Mouse (Mus musculus) kidney, embryonic 14.5 days (tissue): ENCODE measurements around the gene Cgref1. TPM values are rescaled to one million over a fixed set of nuclear protein-coding genes. Genes with fewer than 3 reads are reported as not detected.

Experiments used
- ATAC-seq: fragments of 200-750 bp; cut with Nextera tagmentation; 2 replicates; pipeline ENCODE4 v1.8.0; 2017; ENCODE audit warnings: moderate number of reproducible peaks, mild to moderate bottlenecking, moderate TSS enrichment, moderate library complexity; ENCODE audit not compliant: low FRiP score, low TSS enrichment
- H3K27ac ChIP-seq: fragments of 300-500 bp; sonication (generic); 2 replicates; pipeline ENCODE4 v1.5.1; 2014; ENCODE audit warnings: low read depth, mild to moderate bottlenecking, low read length, moderate library complexity, mixed read lengths
- H3K27me3 ChIP-seq: fragments of 300-500 bp; sonication (generic); 2 replicates; pipeline ENCODE4 v1.6.1; 2014; ENCODE audit warnings: mild to moderate bottlenecking, low read length; ENCODE audit not compliant: control insufficient read depth, insufficient read depth
- H3K36me3 ChIP-seq: fragments of 300-500 bp; sonication (generic); 2 replicates; pipeline ENCODE4 v1.6.1; 2014; ENCODE audit warnings: low read length, mixed read lengths; ENCODE audit not compliant: control insufficient read depth, insufficient read depth
- H3K4me1 ChIP-seq: fragments of 300-500 bp; sonication (generic); 2 replicates; pipeline ENCODE4 v1.6.1; 2014; ENCODE audit warnings: low read length, mixed read lengths; ENCODE audit not compliant: control insufficient read depth, insufficient read depth
- H3K4me2 ChIP-seq: fragments of 300-500 bp; sonication (generic); replicated peaks from 2 replicates; pipeline ENCODE4 v1.6.1; 2014; ENCODE audit warnings: low read depth, mild to moderate bottlenecking, low read length
- H3K4me3 ChIP-seq: fragments of 300-500 bp; sonication (generic); 2 replicates; pipeline ENCODE4 v1.5.1; 2014; ENCODE audit warnings: mild to moderate bottlenecking, low read length
- H3K9ac ChIP-seq: fragments of 300-500 bp; sonication (generic); 2 replicates; pipeline ENCODE4 v1.6.1; 2014; ENCODE audit warnings: low read depth, mild to moderate bottlenecking, low read length, moderate library complexity
- H3K9me3 ChIP-seq: fragments of 300-500 bp; sonication (generic); 2 replicates; pipeline ENCODE4 v1.6.1; 2016; ENCODE audit warnings: low read length; ENCODE audit not compliant: control insufficient read depth
- WGBS: fragments of 180-500 bp; shearing (Covaris S2); extraction: QIAGEN DNeasy Blood & Tissue Kit; methylation state at CpG from one replicate; pipeline ENCODE4 v1.1.7; 2014; 5-methylcytosine and 5-hydroxymethylcytosine counted together
- polyA plus RNA-seq: library from polyadenylated mRNA; unstranded; fragments of >200 nt; fragmentation: Nextera tagmentation; extraction: Ambion mirVana; gene quantifications from 2 replicates; pipeline ENCODE4 v1.2.1, GENCODE M21; 2014

Cgref1 gene
- polyA plus RNA-seq, 1 experiment from 2014 or later: 10.4 TPM

DNA sequence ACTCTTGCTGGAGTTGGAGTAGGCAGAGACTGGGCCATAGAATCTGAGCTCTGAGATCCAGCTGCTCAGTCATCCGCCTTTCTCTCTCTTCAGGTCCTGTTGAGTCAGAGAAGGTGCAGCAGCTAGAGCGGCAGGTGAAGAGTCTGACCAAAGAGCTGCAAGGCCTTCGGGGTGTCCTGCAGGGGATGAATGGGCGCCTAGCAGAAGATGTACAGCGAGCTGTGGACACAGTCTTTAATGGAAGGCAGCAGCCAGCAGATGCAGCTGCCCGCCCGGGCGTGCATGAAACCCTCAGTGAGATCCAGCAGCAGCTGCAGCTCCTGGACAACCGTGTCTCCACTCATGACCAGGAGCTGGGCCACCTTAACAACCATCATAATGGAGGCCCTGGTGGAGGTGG lies 28.6 kb downstream of the Cgref1 start:
- Histone ChIP-seq H3K36me3 (peaks cover 45% of the 10 kb centered on the region), H3K4me2 (no peak overlapping the region), H3K9me3 (no peaks in the 10 kb centered on the region), H3K27me3 (no peaks in the 10 kb centered on the region), H3K9ac (peak overlapping the region; percentile 12; the same call in 1 of the 2 replicates), H3K4me1 (peaks cover 36% of the 10 kb centered on the region), H3K4me3 (no peak overlapping the region), H3K27ac (no peak overlapping the region)
- WGBS: 94% methylated on average over 9 of the region's 9 CpGs
- no peak for ATAC-seq

DNA sequence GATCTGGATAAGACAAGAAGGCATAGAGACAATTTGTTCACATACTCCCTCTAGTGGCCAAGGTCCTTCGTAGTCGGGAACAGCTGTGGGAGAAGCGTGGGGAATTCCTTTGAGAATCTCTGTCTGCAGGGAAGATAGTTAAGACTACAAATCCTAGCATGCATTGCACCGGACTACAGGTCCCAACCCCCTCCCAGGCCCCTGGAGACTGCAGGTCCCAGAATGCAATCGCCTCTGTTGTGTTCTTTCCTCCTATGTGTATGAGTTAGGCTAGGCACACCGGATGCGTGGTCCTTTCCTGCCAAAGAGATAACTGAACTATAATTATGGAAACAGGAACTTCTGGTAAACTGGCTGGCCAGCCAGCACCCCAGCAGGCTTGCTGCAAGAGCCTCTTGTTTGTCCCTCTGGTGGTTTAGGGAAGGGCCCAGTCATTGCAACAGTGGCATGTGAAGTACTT lies 29.4 kb downstream of the Cgref1 start:
- Histone ChIP-seq H3K9me3 (no peaks in the 10 kb centered on the region), H3K36me3 (peaks cover 44% of the 10 kb centered on the region), H3K4me3 (peak overlapping the region; percentile 60), H3K4me1 (peaks cover 41% of the 10 kb centered on the region), H3K27ac (0 out of 2 replicates have a peak overlapping the region, but pooled peaks have one; percentile 38), H3K4me2 (peak overlapping the region; percentile 61), H3K27me3 (no peaks in the 10 kb centered on the region), H3K9ac (0 out of 2 replicates have a peak overlapping the region, but pooled peaks have one; percentile 74)
- WGBS: 11% methylated on average over 7 of the region's 7 CpGs
- ATAC-seq: peak; percentile 58

DNA sequence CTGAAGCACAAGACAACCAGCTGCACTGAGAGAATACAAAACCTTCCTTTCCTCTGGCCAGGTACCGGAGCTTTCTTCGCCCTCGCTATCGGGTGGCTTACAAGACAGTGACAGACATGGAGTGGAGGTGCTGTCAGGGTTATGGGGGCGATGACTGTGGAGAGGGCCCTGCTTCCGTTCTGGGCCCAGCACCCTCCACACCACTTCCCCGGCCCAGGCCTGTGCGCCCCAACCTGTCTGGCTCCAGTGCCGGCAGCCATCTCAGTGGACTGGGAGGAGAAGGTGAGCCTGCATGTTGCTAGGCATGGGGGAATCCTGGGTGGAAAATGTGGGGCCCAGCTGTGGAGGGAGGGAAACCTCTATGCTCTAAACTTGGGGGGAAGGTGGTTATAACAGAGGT lies 29.9 kb downstream of the Cgref1 start:
- H3K36me3 ChIP-seq: peaks cover 39% of the 10 kb centered on the region
- H3K4me2 ChIP-seq: peak overlapping the region; percentile 61
- peak; percentile 4; the same call in 1 of the 2 replicates for ATAC-seq
- no peaks in the 10 kb centered on the region for H3K27me3 ChIP-seq
- H3K4me1 ChIP-seq: peaks cover 47% of the 10 kb centered on the region
- H3K27ac ChIP-seq: peak overlapping the region; percentile 96; the same call in 1 of the 2 replicates
- peak overlapping the region; percentile 74 for H3K9ac ChIP-seq
- WGBS: 44% methylated on average over 9 of the region's 9 CpGs
- peak overlapping the region; percentile 60 for H3K4me3 ChIP-seq
- H3K9me3 ChIP-seq: no peaks in the 10 kb centered on the region

DNA sequence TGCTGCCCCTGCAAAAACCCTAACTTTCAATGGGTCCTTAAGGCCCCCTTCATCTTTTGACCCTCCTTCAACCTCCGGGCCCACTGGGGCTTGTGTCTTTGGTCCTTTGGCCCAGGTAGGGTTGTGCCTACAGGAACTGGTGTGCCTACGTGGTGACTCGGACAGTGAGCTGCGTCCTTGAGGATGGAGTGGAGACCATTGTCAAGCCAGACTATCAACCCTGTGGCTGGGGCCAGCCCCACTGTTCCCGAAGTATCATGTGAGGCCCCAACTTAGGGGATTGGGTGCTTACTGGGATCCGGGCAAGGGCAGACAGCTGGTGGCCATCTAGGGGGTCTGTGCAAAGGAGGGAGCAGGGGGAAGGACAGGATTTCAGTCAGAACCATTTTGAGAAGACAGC lies 30.5 kb downstream of the Cgref1 start:
- Histone ChIP-seq H3K4me1 (peaks cover 50% of the 10 kb centered on the region), H3K27me3 (no peaks in the 10 kb centered on the region), H3K27ac (peak overlapping the region; percentile 96; the same call in 1 of the 2 replicates), H3K36me3 (peaks cover 33% of the 10 kb centered on the region), H3K9ac (peak overlapping the region; percentile 74), H3K4me2 (peak overlapping the region; percentile 61), H3K9me3 (no peaks in the 10 kb centered on the region), H3K4me3 (peak overlapping the region; percentile 60)
- no peak for ATAC-seq
- 59% methylated on average over 6 of the region's 6 CpGs for WGBS

DNA sequence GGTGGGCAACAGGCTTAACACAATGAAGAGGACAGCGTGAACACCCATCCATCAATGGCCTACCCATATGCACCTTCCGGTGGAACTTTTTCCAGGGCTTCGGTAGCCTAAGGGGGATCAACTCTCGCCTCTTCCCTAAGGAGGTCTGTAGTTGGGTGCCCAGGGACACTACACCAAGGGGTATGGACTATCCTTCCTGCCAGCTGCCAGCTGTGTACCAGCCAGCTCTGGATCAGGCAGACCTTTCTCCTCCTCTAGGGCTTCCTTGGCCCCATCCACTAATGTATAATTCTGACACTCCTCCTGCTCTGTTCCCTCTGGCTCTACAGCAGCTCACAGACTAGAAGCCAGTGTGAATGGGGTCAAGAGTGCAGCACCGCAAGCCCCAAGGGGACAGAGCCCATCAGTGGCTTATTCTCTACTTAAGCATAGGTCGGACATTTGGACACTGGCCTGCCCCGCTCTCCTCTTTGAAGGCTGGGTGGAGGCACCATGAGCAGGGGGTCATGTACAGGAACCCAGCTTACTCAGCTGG lies 31.2 kb downstream of the Cgref1 start:
- Histone ChIP-seq H3K27me3 (no peaks in the 10 kb centered on the region), H3K4me1 (peaks cover 54% of the 10 kb centered on the region), H3K9ac (peak overlapping the region; percentile 74), H3K4me3 (peak overlapping the region; percentile 60), H3K36me3 (peaks cover 26% of the 10 kb centered on the region), H3K27ac (peak overlapping the region; percentile 96), H3K9me3 (no peaks in the 10 kb centered on the region), H3K4me2 (peak overlapping the region; percentile 61)
- ATAC-seq: no peak
- WGBS: 42% methylated on average over 7 of the region's 7 CpGs

DNA sequence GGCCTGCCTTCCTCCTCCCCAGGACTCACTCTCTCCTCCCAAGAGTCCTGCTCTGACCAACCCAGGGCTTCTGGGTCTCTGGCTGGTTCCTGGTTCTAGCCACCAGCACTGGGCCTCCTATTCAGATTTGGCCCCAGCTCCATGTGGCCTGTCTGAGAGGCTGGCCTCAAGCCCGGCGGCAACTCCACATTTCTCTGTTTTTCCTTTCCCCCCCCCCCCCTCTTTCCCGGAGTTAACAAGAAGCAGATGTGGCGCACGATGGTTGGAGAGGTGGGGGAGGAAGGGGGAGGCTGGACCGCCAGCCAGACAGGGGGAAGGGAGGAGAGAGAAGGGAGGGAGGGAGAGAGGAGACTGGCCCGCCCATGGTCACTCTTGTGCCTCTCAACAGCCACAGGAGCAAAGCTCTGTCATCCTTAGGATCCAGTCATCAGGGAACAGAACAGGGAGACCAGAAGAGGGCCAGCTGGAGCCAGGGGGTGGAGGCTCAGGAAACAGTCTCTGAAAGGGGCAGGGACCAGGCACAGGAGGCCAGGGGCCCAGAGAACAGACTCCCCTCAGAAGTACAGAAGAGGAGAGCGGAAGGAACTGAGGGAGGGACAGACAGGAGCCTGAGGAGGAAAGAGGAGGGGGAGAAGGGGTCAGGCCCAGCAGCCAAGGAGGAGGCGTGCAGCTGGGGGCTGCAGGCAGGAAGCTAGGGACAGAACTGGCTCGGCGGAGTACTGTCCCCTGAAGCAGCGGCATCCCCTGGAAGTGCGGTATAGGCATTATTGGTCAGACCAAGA lies 32.1 kb downstream of the Cgref1 start, which contains the start of gene Emilin1:
Emilin1 (plus strand) TSS at position 343 of the 782 bp plus-strand sequence.
- Histone ChIP-seq H3K4me2 (peak within 1 kb of the TSS; percentile 61), H3K27me3 (no peaks in the 10 kb centered on the region), H3K9ac (peak within 1 kb of the TSS; percentile 74), H3K36me3 (peaks cover 18% of the 10 kb centered on the region), H3K4me1 (peaks cover 63% of the 10 kb centered on the region), H3K4me3 (peak within 1 kb of the TSS; percentile 60), H3K27ac (peak within 1 kb of the TSS; percentile 96), H3K9me3 (no peaks in the 10 kb centered on the region)
- WGBS: 11% methylated on average over 11 of the region's 13 CpGs
- ATAC-seq: peak; percentile 75

DNA sequence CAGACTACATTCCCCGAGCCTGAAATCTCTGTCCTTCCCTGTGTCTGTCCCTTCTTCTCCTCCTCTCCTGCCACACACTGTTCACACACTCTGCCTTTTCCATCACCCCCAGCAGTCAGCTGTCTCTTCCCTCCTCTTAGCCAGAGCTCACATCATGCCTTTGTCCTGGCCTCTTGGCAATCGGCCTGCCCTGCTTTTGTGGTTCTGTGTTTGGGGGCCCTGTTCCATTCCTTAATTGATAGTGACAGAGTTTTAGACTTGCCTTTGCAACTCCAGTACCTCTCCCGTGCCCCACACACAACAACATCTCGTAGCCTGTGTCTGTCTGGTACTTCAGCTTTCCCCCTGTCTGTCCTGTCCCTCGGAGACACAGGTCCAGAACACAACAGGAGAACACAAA lies 33.2 kb downstream of the Cgref1 start:
- H3K9me3 ChIP-seq: no peaks in the 10 kb centered on the region
- no peak overlapping the region for H3K4me2 ChIP-seq
- no peak for ATAC-seq
- no peaks in the 10 kb centered on the region for H3K27me3 ChIP-seq
- peak overlapping the region; percentile 13; the same call in 1 of the 2 replicates for H3K9ac ChIP-seq
- 71% methylated on average over 5 of the region's 5 CpGs for WGBS
- H3K4me1 ChIP-seq: peaks cover 63% of the 10 kb centered on the region
- H3K36me3 ChIP-seq: peaks cover 7% of the 10 kb centered on the region
- no peak overlapping the region for H3K4me3 ChIP-seq
- H3K27ac ChIP-seq: peak overlapping the region; percentile 96

DNA sequence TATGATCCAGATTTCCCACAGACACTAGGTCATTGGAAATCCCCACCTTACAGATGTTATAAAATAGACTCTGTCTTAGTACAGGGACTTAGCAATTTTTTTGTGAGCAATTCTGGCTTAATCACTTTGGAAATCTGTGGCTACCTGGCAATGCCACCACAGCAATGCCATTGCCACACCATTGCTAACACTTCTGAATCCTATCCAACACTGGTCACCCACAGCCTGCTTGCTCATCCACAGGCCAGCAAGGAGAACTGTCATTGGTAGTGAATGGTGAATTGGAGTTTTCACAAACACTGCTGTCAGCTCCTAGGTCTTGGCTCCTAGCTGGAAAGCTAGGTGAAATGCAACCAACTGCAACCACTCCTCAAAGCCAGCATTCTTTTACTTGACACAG lies 34.9 kb downstream of the Cgref1 start:
- Histone ChIP-seq H3K36me3 (peaks cover 8% of the 10 kb centered on the region), H3K9ac (no peak overlapping the region), H3K9me3 (no peaks in the 10 kb centered on the region), H3K27ac (peak overlapping the region; percentile 98), H3K4me3 (no peak overlapping the region), H3K4me1 (peaks cover 71% of the 10 kb centered on the region), H3K4me2 (no peak overlapping the region), H3K27me3 (no peaks in the 10 kb centered on the region)
- ATAC-seq: no peak

DNA sequence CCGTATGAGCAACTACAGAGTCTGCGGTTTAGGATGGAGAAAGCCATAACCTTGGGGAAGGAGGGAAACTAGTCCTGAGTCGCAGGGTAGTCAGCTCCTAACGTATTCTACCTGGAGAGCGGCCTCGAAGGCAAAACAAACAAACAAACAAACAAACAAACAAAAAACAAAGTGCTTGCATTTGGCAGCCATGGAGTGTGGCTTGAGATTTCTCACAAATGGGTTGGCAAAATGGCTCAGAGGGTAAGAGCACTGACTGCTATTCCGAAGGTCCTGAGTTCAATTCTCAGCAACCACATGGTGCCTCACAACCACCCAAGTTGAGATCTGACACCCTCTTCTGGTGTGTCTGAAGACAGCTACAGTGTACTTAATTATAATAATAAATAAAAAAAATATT lies 35.5 kb downstream of the Cgref1 start:
- no peaks in the 10 kb centered on the region for H3K9me3 ChIP-seq
- H3K27me3 ChIP-seq: no peaks in the 10 kb centered on the region
- no peak overlapping the region for H3K4me2 ChIP-seq
- H3K4me3 ChIP-seq: no peak overlapping the region
- no peak for ATAC-seq
- H3K9ac ChIP-seq: no peak overlapping the region
- peaks cover 69% of the 10 kb centered on the region for H3K4me1 ChIP-seq
- H3K36me3 ChIP-seq: peaks cover 14% of the 10 kb centered on the region
- 78% methylated on average over 7 of the region's 7 CpGs for WGBS
- peak overlapping the region; percentile 98 for H3K27ac ChIP-seq
